ENCODE assay signal across 9 mouse cellular contexts in the genomic region with DNA sequence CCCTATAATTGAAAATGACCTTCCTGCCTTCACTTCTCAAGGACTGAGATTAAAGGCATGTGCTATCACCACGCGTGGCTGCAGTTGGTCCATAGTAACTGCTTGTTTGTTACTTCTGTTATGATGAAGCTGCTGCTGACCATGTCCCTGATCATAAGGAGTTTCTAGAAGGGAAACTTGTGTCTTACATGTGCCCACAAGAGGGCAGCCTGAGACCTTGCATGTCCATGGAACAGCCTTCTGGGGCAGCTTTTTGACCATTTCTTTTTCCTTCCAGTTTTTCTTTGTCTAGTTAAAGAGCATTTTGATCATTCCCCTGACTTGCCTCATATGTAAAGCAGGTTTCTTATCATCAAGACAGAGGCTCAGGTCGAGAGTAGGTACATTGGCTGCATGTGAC. TPM values are rescaled to one million over a fixed set of nuclear protein-coding genes. Genes with fewer than 3 reads are reported as not detected.
DNase-seq lines count a peak whose midpoint lies in the region; ATAC-seq and TF ChIP-seq lines count a peak whose summit lies in the region.
"Had no signal": no experiment of that assay in that cellular context is flagged by ENCODE, and none has a peak within 500 bp of the region (broad histone marks: within the 10 kb centered on the region; RNA-seq: fewer than 3 reads in every experiment).

No protein-coding gene starts in this region.

- H3K27ac ChIP-seq in heart, postnatal 0 days (ENCODE audit: low read depth), result no peak overlapping the region
- no peak overlapping the region for H3K27ac ChIP-seq in hindbrain, postnatal 0 days
- H3K27ac ChIP-seq: neural tube, embryonic 13.5 days had no signal

- H3K9ac ChIP-seq in heart, postnatal 0 days (replicated peaks; ENCODE audit: low read depth, low read length), result no peak overlapping the region
- no peak overlapping the region for H3K9ac ChIP-seq in hindbrain, postnatal 0 days (replicated peaks; ENCODE audit: low read length)
- H3K9ac ChIP-seq: neural tube, embryonic 13.5 days had no signal

- 0 out of 2 replicates have a peak, but pooled peaks have one; percentile 39 for ATAC-seq in heart, postnatal 0 days (ENCODE audit: insufficient read depth, low read depth)
- ATAC-seq in hindbrain, postnatal 0 days, result 0 out of 2 replicates have a peak, but pooled peaks have one; percentile 47

- DNase-seq in heart, postnatal 0 days (ENCODE audit: low spot score), result peak; percentile 41
- no peak for DNase-seq in heart, postnatal 25 days (ENCODE audit: low spot score)
- peak; percentile 4 to 7 for DNase-seq in urinary bladder, postnatal 36 days (ENCODE audit: low spot score in 2 of 2)
- DNase-seq in urinary bladder, postnatal 4 days (ENCODE audit: low spot score in 2 of 2), result no peak
- peak; percentile 43 to 52 for DNase-seq in cerebellum, postnatal 14 days
- DNase-seq in hindbrain, postnatal 0 days (ENCODE audit: low spot score), result peak; percentile 65
- peak; percentile 1 to 3 for DNase-seq in lung, adult 18-20 months
- peak; percentile 4 to 43 for DNase-seq in spleen, postnatal 10 days (ENCODE audit: low spot score in 2 of 2)

- TF ChIP-seq CTCF in heart, postnatal 0 days (IDR thresholded peaks at IDR 0.05; ENCODE audit: low read depth), result peak; percentile 60
- TF ChIP-seq CTCF in hindbrain, postnatal 0 days (IDR thresholded peaks at IDR 0.05; ENCODE audit: low read depth), result peak; percentile 69

- no peaks in the 10 kb centered on the region for H3K9me3 ChIP-seq in heart, postnatal 0 days (replicated peaks; ENCODE audit: control insufficient read depth, low read length)
- no peaks in the 10 kb centered on the region for H3K9me3 ChIP-seq in hindbrain, postnatal 0 days (ENCODE audit: low read length)
- H3K9me3 ChIP-seq: neural tube, embryonic 13.5 days had no signal

- H3K36me3 ChIP-seq in heart, postnatal 0 days (replicated peaks; ENCODE audit: control insufficient read depth, insufficient read depth, low read length), result no peaks in the 10 kb centered on the region
- no peaks in the 10 kb centered on the region for H3K36me3 ChIP-seq in hindbrain, postnatal 0 days (ENCODE audit: insufficient read depth, low read length)
- H3K36me3 ChIP-seq: neural tube, embryonic 13.5 days had no signal

- no peaks in the 10 kb centered on the region for H3K27me3 ChIP-seq in heart, postnatal 0 days (ENCODE audit: control insufficient read depth, insufficient read depth, low read length)
- H3K27me3 ChIP-seq in hindbrain, postnatal 0 days (ENCODE audit: insufficient read depth, low read length), result no peaks in the 10 kb centered on the region
- H3K27me3 ChIP-seq: neural tube, embryonic 13.5 days had no signal

- no peak overlapping the region for H3K4me2 ChIP-seq in heart, postnatal 0 days (ENCODE audit: low read depth, low read length)
- no peak overlapping the region for H3K4me2 ChIP-seq in hindbrain, postnatal 0 days (ENCODE audit: low read depth, low read length)
- H3K4me2 ChIP-seq: neural tube, embryonic 13.5 days had no signal

- intact Hi-C loops in heart, postnatal 25 days (cut with DNase I), result loop anchor here (2.0 kb wide), 1 partner anchor 165 kb away; no protein-coding TSS in a partner anchor

- H3K4me1 ChIP-seq in heart, postnatal 0 days (ENCODE audit: control insufficient read depth, insufficient read depth), result no peaks in the 10 kb centered on the region
- H3K4me1 ChIP-seq in hindbrain, postnatal 0 days (ENCODE audit: insufficient read depth, low read length), result no peaks in the 10 kb centered on the region
- H3K4me1 ChIP-seq: neural tube, embryonic 13.5 days had no signal

- H3K4me3 ChIP-seq in heart, postnatal 0 days (ENCODE audit: low read depth, low read length), result no peak overlapping the region
- no peak overlapping the region for H3K4me3 ChIP-seq in hindbrain, postnatal 0 days (ENCODE audit: low read length)
- H3K4me3 ChIP-seq: neural tube, embryonic 13.5 days had no signal

- no peak for TF ChIP-seq EP300 in heart, postnatal 0 days (IDR thresholded peaks at IDR 0.05; ENCODE audit: low read depth)

- WGBS in heart, postnatal 0 days, result 23% methylated on average over 3 of the region's 3 CpGs
- WGBS in hindbrain, postnatal 0 days, result 33% methylated on average over 3 of the region's 3 CpGs

RNA-seq across cellular contexts. Expression of a gene that starts 27.8 kb away (rescaled TPM):
- total RNA-seq in heart, postnatal 0 days (2014; rRNA removed; ENCODE audit: low replicate concordance), result 0.04 TPM in 1 of 2 replicates, not detected in the other
- 0.53 and 0.56 TPM in 2 replicates for polyA plus RNA-seq in heart, postnatal 0 days (2015; fragmentation: Nextera tagmentation; extraction: Ambion mirVana)
- 1 to 10 TPM; 1.0 to 1.4 TPM for total RNA-seq in heart, postnatal 25 days (2021)
- total RNA-seq in hindbrain, postnatal 0 days (2014; rRNA removed), result 27.7 and 28.0 TPM in 2 replicates
- polyA plus RNA-seq in hindbrain, postnatal 0 days (2015; fragmentation: Nextera tagmentation; extraction: Ambion mirVana), result 72.4 and 76.4 TPM in 2 replicates

Comparison
In these comparisons a context has a peak if more than half of its experiments do, and no peak if none do; other contexts are left out.
1. DNase-seq: peak in heart, postnatal 0 days (single experiment), urinary bladder, postnatal 36 days (2 of 2), cerebellum, postnatal 14 days (2 of 2), hindbrain, postnatal 0 days (single experiment), lung, adult 18-20 months (2 of 2) and spleen, postnatal 10 days (2 of 2); none in heart, postnatal 25 days (single experiment) and urinary bladder, postnatal 4 days (0 of 2).
2. RNA of a gene that starts 27.8 kb away (total RNA-seq): 27.7 to 28.0 TPM in hindbrain, postnatal 0 days; 1.0 to 1.4 TPM in heart, postnatal 25 days and 0.04 TPM in heart, postnatal 0 days; every median in the first group is over 10 times any median in the second.